Comparison of ENCODE assay signal across 9 mouse cellular contexts in the genomic region with DNA sequence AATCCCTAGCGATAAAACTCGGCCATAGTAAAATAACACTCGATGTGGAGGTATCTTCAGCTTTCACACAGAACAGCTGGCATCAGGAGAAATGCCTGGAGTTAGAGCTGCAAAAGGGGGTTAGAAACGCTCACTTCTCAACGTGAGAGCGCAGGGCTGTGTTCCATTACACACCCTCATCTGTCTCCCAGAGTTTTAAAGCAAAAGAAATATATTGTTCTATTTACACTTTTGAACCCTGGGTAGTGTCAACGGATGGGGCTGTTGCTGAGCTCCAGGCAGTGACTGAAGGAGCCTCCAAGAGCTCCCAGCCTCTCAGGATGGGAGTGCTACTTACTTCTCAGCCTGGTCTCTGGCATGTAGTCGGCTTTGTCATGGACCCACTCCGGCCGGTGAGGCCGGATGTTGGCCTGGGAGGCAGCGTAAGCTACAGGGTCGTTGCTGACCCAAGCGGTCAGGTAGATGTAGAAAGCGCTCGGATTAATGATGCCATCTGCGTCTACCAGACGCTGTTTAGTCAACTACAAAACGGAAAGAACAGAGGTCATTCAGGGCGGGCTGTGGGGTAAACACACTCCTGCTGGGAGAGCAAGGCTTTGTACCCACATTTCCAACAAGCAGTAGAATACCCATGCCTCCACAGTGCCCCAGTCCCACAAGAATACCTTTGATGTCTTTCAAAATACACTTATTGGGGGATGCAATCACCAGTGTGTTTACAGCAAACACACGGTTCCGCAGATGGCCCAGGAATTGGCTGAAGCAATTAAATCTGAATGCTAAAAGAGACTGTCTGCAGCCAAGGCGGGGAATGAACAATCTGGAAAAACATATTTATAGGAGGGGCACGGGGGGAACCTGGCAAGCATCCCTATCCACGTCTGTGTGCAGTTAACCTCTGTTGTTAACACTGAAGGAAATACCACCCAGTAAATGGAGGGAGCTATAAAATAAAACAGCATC. TPM values are rescaled to one million over a fixed set of nuclear protein-coding genes. Genes with fewer than 3 reads are reported as not detected.
DNase-seq lines count a peak whose midpoint lies in the region; ATAC-seq lines count a peak whose summit lies in the region.
"Had no signal": no experiment of that assay in that cellular context is flagged by ENCODE, and none has a peak within 500 bp of the region (broad histone marks: within the 10 kb centered on the region; RNA-seq: fewer than 3 reads in every experiment).

No protein-coding gene starts in this region.

- no peak overlapping the region for H3K4me3 ChIP-seq in limb, embryonic 12.5 days (replicated peaks)

- WGBS in limb, embryonic 12.5 days = 17% methylated on average over 25 of the region's 25 CpGs

- H3K9ac ChIP-seq in limb, embryonic 12.5 days (replicated peaks) = no peak overlapping the region

- H3K4me1 ChIP-seq in limb, embryonic 12.5 days (replicated peaks) = peaks cover 83% of the 10 kb centered on the region

- peak; percentile 31 for DNase-seq in layer of hippocampus, adult 11-12 months (ENCODE audit: low spot score)
- DNase-seq in layer of hippocampus, adult 9-10 months (ENCODE audit: low spot score) = no peak
- DNase-seq in cerebellum, adult 9-10 months = peak; percentile 68
- DNase-seq in forelimb bud, embryonic 11.5 days (ENCODE audit: low read depth, low spot score) = peak; percentile 71
- no peak for DNase-seq in spleen, postnatal 4 days (ENCODE audit: low spot score in 2 of 2)
- DNase-seq in urinary bladder, postnatal 4 days (ENCODE audit: low spot score in 2 of 2) = no peak
- DNase-seq in heart, adult 8-10 months (ENCODE audit: low spot score) = no peak
- DNase-seq: thymus, postnatal 36 days had no signal

- H3K4me2 ChIP-seq in limb, embryonic 12.5 days = 0 out of 2 replicates have a peak overlapping the region, but pooled peaks have one; percentile 13

- no peaks in the 10 kb centered on the region for H3K27me3 ChIP-seq in limb, embryonic 12.5 days

- no peaks in the 10 kb centered on the region for H3K9me3 ChIP-seq in limb, embryonic 12.5 days

- no peak for ATAC-seq in limb, embryonic 12.5 days (ENCODE audit: insufficient number of reproducible peaks, insufficient read depth, low FRiP score, low TSS enrichment, low read depth)

- peaks cover 84% of the 10 kb centered on the region for H3K36me3 ChIP-seq in limb, embryonic 12.5 days

- peak overlapping the region; percentile 66 for H3K27ac ChIP-seq in limb, embryonic 12.5 days

RNA-seq across cellular contexts. Expression of a gene that starts 27.8 kb away (rescaled TPM):
- 24.3 and 28.5 TPM in 2 replicates for polyA plus RNA-seq in limb, embryonic 12.5 days (2016; fragmentation: Nextera tagmentation; extraction: Ambion mirVana)
- 1 to 10 TPM; 2.4 to 4.1 (median 3.5) TPM for total RNA-seq in heart, adult 8-10 months (2022)

RNA-seq across cellular contexts. Expression of a gene that starts 48.5 kb away (rescaled TPM):
- polyA plus RNA-seq in limb, embryonic 12.5 days (2016; fragmentation: Nextera tagmentation; extraction: Ambion mirVana) = 21.6 and 23.0 TPM in 2 replicates
- total RNA-seq in heart, adult 8-10 months (2022) = 10 to 100 TPM; 10.1 to 17.2 (median 13.6) TPM

Comparison
In these comparisons a context has a peak if more than half of its experiments do, and no peak if none do; other contexts are left out.
1. DNase-seq: peak in layer of hippocampus, adult 11-12 months (single experiment), cerebellum, adult 9-10 months (single experiment) and forelimb bud, embryonic 11.5 days (single experiment); none in layer of hippocampus, adult 9-10 months (single experiment), spleen, postnatal 4 days (0 of 2), urinary bladder, postnatal 4 days (0 of 2) and heart, adult 8-10 months (single experiment).